Mouse (Mus musculus): ENCODE results near the gene Ephb2.

GRCm38 (mm10) chr4:136695696-136696095, 140.1 kb downstream of the Ephb2 start:
- TF ChIP-seq EP300 (IDR thresholded peaks at IDR 0.05; ENCODE audit: insufficient read depth, low read depth, low read length) (no peak), CTCF (IDR thresholded peaks at IDR 0.05; ENCODE audit: low read depth, low read length) (no peak), POLR2A (IDR thresholded peaks at IDR 0.05; ENCODE audit: insufficient read depth, low read length) (no peak)
